Mouse (Mus musculus) heart, adult 8-10 months (tissue): Measurements from ENCODE around the gene Tmem132b. TPM values are rescaled to one million over a fixed set of nuclear protein-coding genes. Genes with fewer than 3 reads are reported as not detected.

Source experiments
- DNase-seq: peaks from one replicate; pipeline ENCODE4 v3.0.0; 2022; ENCODE audit warnings: low spot score
- total RNA-seq, 4 experiments: library from RNA; stranded (reverse); gene quantifications; 2 replicates each; pipeline ENCODE4 v1.2.4; 2022

Tmem132b gene
- total RNA-seq, 4 experiments from 2014 or later, result 0.03 to 0.31 (median 0.03) TPM; not detected in 1

- no peak for DNase-seq
Observed at GRCm38 (mm10) chr5:125515006-125515405, 16.6 kb upstream of the Tmem132b start.

- DNase-seq, result no peak
Observed at GRCm38 (mm10) chr5:125518640-125519039, 12.9 kb upstream of the Tmem132b start.

- no peak for DNase-seq
Observed at GRCm38 (mm10) chr5:125520930-125521590, 10.5 kb upstream of the Tmem132b start.

GRCm38 (mm10) chr5:125523361-125523760 is 8.2 kb upstream of the Tmem132b start:
- DNase-seq, result no peak

GRCm38 (mm10) chr5:125525516-125525915 is 6.1 kb upstream of the Tmem132b start:
- no peak for DNase-seq

GRCm38 (mm10) chr5:125526464-125526863 is 5.1 kb upstream of the Tmem132b start:
- no peak for DNase-seq

- peak; percentile 48 for DNase-seq
Observed at GRCm38 (mm10) chr5:125529109-125529508, 2.5 kb upstream of the Tmem132b start.

GRCm38 (mm10) chr5:125532191-125532544 is 594 bp downstream of the Tmem132b start:
- no peak for DNase-seq

GRCm38 (mm10) chr5:125532545-125533224 is 1.1 kb downstream of the Tmem132b start:
- no peak for DNase-seq

GRCm38 (mm10) chr5:125533225-125533900 is 1.8 kb downstream of the Tmem132b start:
- DNase-seq, result no peak

- DNase-seq, result no peak
Observed at GRCm38 (mm10) chr5:125534168-125534610, 2.6 kb downstream of the Tmem132b start.

- no peak for DNase-seq
Observed at GRCm38 (mm10) chr5:125534611-125535324, 3.2 kb downstream of the Tmem132b start.

- DNase-seq, result no peak
Observed at GRCm38 (mm10) chr5:125545090-125545489, 13.5 kb downstream of the Tmem132b start.

- DNase-seq, result no peak
Observed at GRCm38 (mm10) chr5:125546293-125546692, 14.7 kb downstream of the Tmem132b start.

GRCm38 (mm10) chr5:125549750-125550489 is 18.3 kb downstream of the Tmem132b start:
- no peak for DNase-seq

- no peak for DNase-seq
Observed at GRCm38 (mm10) chr5:125555732-125556131, 24.2 kb downstream of the Tmem132b start.

- DNase-seq, result no peak
Observed at GRCm38 (mm10) chr5:125563492-125563891, 31.9 kb downstream of the Tmem132b start.

- no peak for DNase-seq
Observed at GRCm38 (mm10) chr5:125565725-125566124, 34.2 kb downstream of the Tmem132b start.

GRCm38 (mm10) chr5:125568457-125568856 is 36.9 kb downstream of the Tmem132b start:
- no peak for DNase-seq

GRCm38 (mm10) chr5:125572011-125572410 is 40.4 kb downstream of the Tmem132b start:
- no peak for DNase-seq

GRCm38 (mm10) chr5:125574886-125575285 is 43.3 kb downstream of the Tmem132b start:
- no peak for DNase-seq
